Mouse (Mus musculus) MEL (cell line): Measurements from ENCODE around the gene Zfp455. TPM values are rescaled to one million over a fixed set of nuclear protein-coding genes. Genes with fewer than 3 reads are reported as not detected.

Experiments
- DNase-seq: peaks from one replicate; pipeline ENCODE4 v3.0.0; 2011; ENCODE audit warnings: low read depth, low spot score
- H3K27ac ChIP-seq: 2 replicates; pipeline ENCODE4 v1.5.1; 2012; ENCODE audit warnings: low read depth, mild to moderate bottlenecking, control low read depth, low read length, moderate library complexity; ENCODE audit not compliant: control insufficient read depth
- H3K27me3 ChIP-seq, 2 experiments: fragments of 150-350 bp in 1 of 2; sonication (generic) in 1 of 2; 2 replicates each; pipeline ENCODE4 v1.6.1; 2012; ENCODE audit warnings: low read length in 2 of 2, mild to moderate bottlenecking in 2 of 2, improper control_type of control experiment in 1 of 2, moderate library complexity in 1 of 2; ENCODE audit not compliant: insufficient read depth in 2 of 2, control insufficient read depth in 1 of 2
- H3K36me3 ChIP-seq, 2 experiments: 2 replicates each; pipeline ENCODE4 v1.6.1; 2012 to 2014; ENCODE audit warnings: low read length in 2 of 2, improper control_type of control experiment in 1 of 2, inconsistent platforms in 1 of 2, mild to moderate bottlenecking in 1 of 2; ENCODE audit not compliant: insufficient read depth in 2 of 2, control insufficient read depth in 1 of 2
- H3K4me1 ChIP-seq, 2 experiments: fragments of 150-350 bp in 1 of 2; sonication (generic) in 1 of 2; 2 replicates each; pipeline ENCODE4 v1.6.1; 2012; ENCODE audit warnings: low read length in 2 of 2, improper control_type of control experiment in 1 of 2, mild to moderate bottlenecking in 1 of 2; ENCODE audit not compliant: insufficient read depth in 2 of 2, control insufficient read depth in 1 of 2
- H3K4me3 ChIP-seq, 2 experiments: fragments of 150-350 bp in 1 of 2; sonication (generic) in 1 of 2; 2 replicates each; pipeline ENCODE4 v1.5.1; 2012; ENCODE audit warnings: low read depth in 2 of 2, low read length in 2 of 2, mild to moderate bottlenecking in 2 of 2, moderate library complexity in 2 of 2, control low read depth in 1 of 2, improper control_type of control experiment in 1 of 2; ENCODE audit not compliant: control insufficient read depth in 1 of 2, insufficient read depth in 1 of 2
- H3K79me2 ChIP-seq: 2 replicates; pipeline ENCODE4 v1.6.1; 2012; ENCODE audit warnings: mild to moderate bottlenecking, low read length, moderate library complexity; ENCODE audit not compliant: control insufficient read depth, poor library complexity, insufficient read depth
- H3K9ac ChIP-seq: 2 replicates; pipeline ENCODE4 v1.6.1; 2012; ENCODE audit warnings: low read depth, mild to moderate bottlenecking, control low read depth, low read length, moderate library complexity; ENCODE audit not compliant: control insufficient read depth, poor library complexity, severe bottlenecking
- H3K9me3 ChIP-seq: fragments of 150-350 bp; sonication (generic); replicated peaks from 2 replicates; pipeline ENCODE4 v1.6.1; 2012; ENCODE audit warnings: mild to moderate bottlenecking, low read length, improper control_type of control experiment, moderate library complexity; ENCODE audit not compliant: insufficient read depth
- CTCF ChIP-seq, 3 experiments: IDR thresholded peaks in 2 of 3; conservative IDR thresholded peaks in 1 of 3; 2 replicates each; pipeline ENCODE4 v1.5.1; 2011 to 2012; ENCODE audit warnings: low read length in 3 of 3, low read depth in 2 of 3, mild to moderate bottlenecking in 2 of 3, improper control_type of control experiment in 1 of 3, inconsistent platforms in 1 of 3, mixed read lengths in 1 of 3, moderate library complexity in 1 of 3; ENCODE audit not compliant: control insufficient read depth in 1 of 3, insufficient read depth in 1 of 3, poor library complexity in 1 of 3, severe bottlenecking in 1 of 3
- ELF1 ChIP-seq: IDR thresholded peaks from 2 replicates; pipeline ENCODE4 v1.6.1; 2014; ENCODE audit warnings: low read depth, mild to moderate bottlenecking, inconsistent platforms, low read length, improper control_type of control experiment, moderate library complexity
- ETS1 ChIP-seq: IDR thresholded peaks from 2 replicates; pipeline ENCODE4 v1.6.1; 2012; ENCODE audit warnings: low read depth, mild to moderate bottlenecking, inconsistent platforms, low read length, improper control_type of control experiment, moderate library complexity
- GATA1 ChIP-seq: IDR thresholded peaks from 2 replicates; pipeline ENCODE4 v1.6.1; 2011; ENCODE audit warnings: low read depth, low read length, improper control_type of control experiment
- MAX ChIP-seq: IDR thresholded peaks from 2 replicates; pipeline ENCODE4 v1.6.1; 2011; ENCODE audit warnings: low read length, improper control_type of control experiment
- MEF2A ChIP-seq: IDR thresholded peaks from 2 replicates; pipeline ENCODE4 v1.6.1; 2014; ENCODE audit warnings: low read depth, mild to moderate bottlenecking, inconsistent platforms, low read length, improper control_type of control experiment; ENCODE audit not compliant: poor library complexity, insufficient replicate concordance, severe bottlenecking; ENCODE audit errors: extremely low read depth
- MXI1 ChIP-seq: IDR thresholded peaks from 2 replicates; pipeline ENCODE4 v1.6.1; 2011; ENCODE audit warnings: mild to moderate bottlenecking, low read depth, low read length, improper control_type of control experiment
- NELFE ChIP-seq: IDR thresholded peaks from 2 replicates; pipeline ENCODE4 v1.6.1; 2011; ENCODE audit warnings: low read depth, low read length, improper control_type of control experiment
- NRF1 ChIP-seq: IDR thresholded peaks from 2 replicates; pipeline ENCODE4 v1.6.1; 2014; ENCODE audit warnings: low read depth, mild to moderate bottlenecking, inconsistent platforms, low read length, improper control_type of control experiment, moderate library complexity; ENCODE audit not compliant: poor library complexity, insufficient read depth, severe bottlenecking
- POLR2AphosphoS2 ChIP-seq: IDR thresholded peaks from 2 replicates; pipeline ENCODE4 v1.6.1; 2011; ENCODE audit warnings: low read length, improper control_type of control experiment
- POLR2AphosphoS5 ChIP-seq: IDR thresholded peaks from 2 replicates; pipeline ENCODE4 v1.6.1; 2012; ENCODE audit warnings: low read depth, borderline replicate concordance, mild to moderate bottlenecking, inconsistent platforms, low read length, moderate library complexity, mixed read lengths
- SMC3 ChIP-seq: IDR thresholded peaks from 2 replicates; pipeline ENCODE4 v1.6.1; 2011; ENCODE audit warnings: low read depth, low read length, improper control_type of control experiment
- ZKSCAN1 ChIP-seq: IDR thresholded peaks from 2 replicates; pipeline ENCODE4 v1.6.1; 2012; ENCODE audit warnings: low read depth, mild to moderate bottlenecking, inconsistent platforms, low read length, improper control_type of control experiment, moderate library complexity
- ZMIZ1 ChIP-seq: IDR thresholded peaks from 2 replicates; pipeline ENCODE4 v1.6.1; 2012; ENCODE audit warnings: low read depth, mild to moderate bottlenecking, inconsistent platforms, low read length, improper control_type of control experiment, moderate library complexity
- polyA plus RNA-seq, 2 experiments: library from polyadenylated mRNA; stranded (reverse) in 1 of 2; unstranded in 1 of 2; fragments of >175 nt in 1 of 2; fragments of >200 nt in 1 of 2; gene quantifications; 2 replicates each; pipeline versions ENCODE4 v1.2.1 to v1.2.4; 2012; ENCODE audit warnings: low replicate concordance in 2 of 2, low read depth in 1 of 2; ENCODE audit not compliant: insufficient read length in 2 of 2, insufficient read depth in 1 of 2, missing spikeins in 1 of 2
- total RNA-seq: library from RNA; depleted of rRNA; stranded (reverse); fragments of 300-350 nt; gene quantifications from 2 replicates; pipeline ENCODE4 v1.2.3, GENCODE M21; 2012; rRNA removed

Zfp455 gene
- total and polyA plus RNA-seq, 3 experiments: 0.38 to 0.46 TPM; not detected in 1

DNA sequence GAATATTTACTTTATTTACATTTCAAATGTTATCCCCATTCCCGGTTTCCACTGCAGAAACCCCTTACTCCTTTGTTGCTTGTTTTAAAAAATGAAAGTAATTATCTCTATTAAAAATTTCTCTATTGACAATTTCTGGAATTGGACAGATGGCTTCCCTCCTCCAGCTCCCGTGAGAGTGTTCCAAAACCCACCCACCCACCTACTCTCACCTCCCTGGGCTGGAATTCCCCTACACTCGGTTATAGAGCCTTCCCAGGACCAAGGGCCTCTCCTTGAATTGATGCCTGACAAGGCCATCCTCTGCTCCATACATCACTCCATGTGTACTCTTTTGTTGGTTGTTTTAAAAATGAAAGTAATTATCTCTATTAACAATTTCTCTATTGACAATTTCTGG lies 7.3 kb downstream of the Zfp455 start:
- H3K27ac ChIP-seq: no peak overlapping the region
- H3K27me3 ChIP-seq: no peaks in the 10 kb centered on the region
- DNase-seq: no peak
- H3K9ac ChIP-seq: no peak overlapping the region
- no peaks in the 10 kb centered on the region for H3K9me3 ChIP-seq
- no peaks in the 10 kb centered on the region for H3K79me2 ChIP-seq
- no peaks in the 10 kb centered on the region for H3K4me1 ChIP-seq
- H3K4me3 ChIP-seq: no peak overlapping the region
- TF ChIP-seq MEF2A (no peak), ELF1 (no peak), POLR2AphosphoS5 (no peak), SMC3 (no peak), POLR2AphosphoS2 (no peak), ZKSCAN1 (no peak), MXI1 (no peak), NRF1 (no peak), ZMIZ1 (no peak), NELFE (no peak), GATA1 (no peak), MAX (no peak), ETS1 (no peak)
- H3K36me3 ChIP-seq: no peaks in the 10 kb centered on the region

DNA sequence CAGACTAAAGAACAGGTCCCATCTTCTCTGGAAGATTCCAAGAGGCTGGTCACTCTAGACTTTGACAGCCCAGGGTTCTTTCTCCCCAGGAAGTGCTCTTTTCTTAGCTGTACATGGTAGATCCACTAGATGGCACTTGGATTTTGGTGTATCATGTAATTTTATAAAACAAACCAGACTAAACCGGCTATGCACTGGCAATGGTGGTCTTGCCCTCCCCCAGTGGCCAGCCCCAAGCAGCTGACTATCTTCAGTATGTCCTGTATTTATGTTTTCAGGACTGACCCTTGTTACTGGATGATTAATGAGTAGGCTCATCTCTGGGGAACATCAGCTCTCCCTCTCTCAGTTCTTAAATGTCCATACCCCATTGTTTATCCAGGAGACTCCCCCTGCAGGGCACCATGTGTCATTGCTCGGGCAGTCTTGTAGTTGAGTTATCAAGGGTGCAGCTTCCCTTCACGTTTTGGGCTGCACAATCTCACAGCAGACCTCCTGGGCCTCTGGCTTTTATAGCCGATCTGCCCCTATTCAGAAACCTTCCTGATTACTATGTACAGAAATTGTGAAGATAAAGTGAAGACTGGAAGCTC lies 19.8 kb downstream of the Zfp455 start:
- Histone ChIP-seq H3K27me3 (no peaks in the 10 kb centered on the region), H3K36me3 (no peaks in the 10 kb centered on the region), H3K79me2 (no peaks in the 10 kb centered on the region), H3K27ac (no peak overlapping the region), H3K9ac (no peak overlapping the region), H3K9me3 (no peaks in the 10 kb centered on the region), H3K4me3 (no peak overlapping the region), H3K4me1 (no peaks in the 10 kb centered on the region)
- peak; percentile 26 for DNase-seq
- TF ChIP-seq GATA1 (no peak), MAX (no peak), CTCF (IDR thresholded peaks at IDR 0.05 in 2 of 3, conservative IDR thresholded peaks at IDR 0.05 in 1 of 3; ENCODE audit: control insufficient read depth in 1 of 3, insufficient read depth in 1 of 3, low read depth in 2 of 3, low read length in 3 of 3, poor library complexity in 1 of 3, severe bottlenecking in 1 of 3) (peak in 2 of 3 experiments; percentile 4 to 34; a peak in 3 of 6 replicates)

Other genes starting within 250 kb of the Zfp455 start
- gene Zfp712, start 133.3 kb upstream of the Zfp455 start, total RNA-seq: 0.69 and 0.85 TPM in 2 replicates
- under 1 TPM in 1 of 2 experiments, not detected in 1; 0.47 TPM for gene Zfp712, start 133.3 kb upstream of the Zfp455 start, polyA plus RNA-seq
- gene Zfp708, start 96.5 kb upstream of the Zfp455 start, total RNA-seq: 0.81 and 1.0 TPM in 2 replicates
- gene Zfp708, start 96.5 kb upstream of the Zfp455 start, polyA plus RNA-seq: under 1 TPM in 1 of 2 experiments, not detected in 1; 0.39 TPM
- 2.2 and 2.9 TPM in 2 replicates for gene Gm28557, start 85.9 kb upstream of the Zfp455 start, total RNA-seq
- gene Gm28557, start 85.9 kb upstream of the Zfp455 start, polyA plus RNA-seq: 1 to 10 TPM in 1 of 2 experiments, not detected in 1; 2.1 TPM
- 0.19 and 0.26 TPM in 2 replicates for gene Rslcan18, start 78.2 kb upstream of the Zfp455 start, total RNA-seq
- gene Rslcan18, start 78.2 kb upstream of the Zfp455 start, polyA plus RNA-seq: under 1 TPM in 1 of 2 experiments, not detected in 1; 0.11 TPM
- gene Zfp759, start 72.8 kb upstream of the Zfp455 start, total RNA-seq: 1.5 and 2.3 TPM in 2 replicates
- gene Zfp759, start 72.8 kb upstream of the Zfp455 start, polyA plus RNA-seq: 1 to 10 TPM in 1 of 2 experiments, not detected in 1; 1.5 TPM
- 0.12 TPM in 1 of 2 replicates, not detected in the other for gene Rsl1, start 21.3 kb upstream of the Zfp455 start, total RNA-seq
- not detected for gene Rsl1, start 21.3 kb upstream of the Zfp455 start, polyA plus RNA-seq
- 1.4 and 1.6 TPM in 2 replicates for gene Zfp458, start 84.0 kb downstream of the Zfp455 start, total RNA-seq
- 1 to 10 TPM in 1 of 2 experiments, not detected in 1; 1.3 TPM for gene Zfp458, start 84.0 kb downstream of the Zfp455 start, polyA plus RNA-seq
- 1.1 and 1.7 TPM in 2 replicates for gene Zfp457, start 112.0 kb downstream of the Zfp455 start, total RNA-seq
- gene Zfp457, start 112.0 kb downstream of the Zfp455 start, polyA plus RNA-seq: 1 to 10 TPM in 1 of 2 experiments, not detected in 1; 1.4 TPM
- gene Zfp595, start 138.1 kb downstream of the Zfp455 start, total RNA-seq: 3.2 and 3.9 TPM in 2 replicates
- gene Zfp595, start 138.1 kb downstream of the Zfp455 start, polyA plus RNA-seq: 1 to 10 TPM in 1 of 2 experiments, not detected in 1; 2.6 TPM
- gene Gm28044, start 166.0 kb downstream of the Zfp455 start, total RNA-seq: 2.5 and 3.6 TPM in 2 replicates
- 1 to 10 TPM in 1 of 2 experiments, not detected in 1; 1.1 TPM for gene Gm28044, start 166.0 kb downstream of the Zfp455 start, polyA plus RNA-seq
- gene Zfp953, start 166.1 kb downstream of the Zfp455 start, total RNA-seq: 0.75 and 0.81 TPM in 2 replicates
- under 1 TPM in 1 of 2 experiments, not detected in 1; 0.84 TPM for gene Zfp953, start 166.1 kb downstream of the Zfp455 start, polyA plus RNA-seq
- 0.23 and 0.65 TPM in 2 replicates for gene Gm28041, start 181.2 kb downstream of the Zfp455 start, total RNA-seq
- gene Gm28041, start 181.2 kb downstream of the Zfp455 start, polyA plus RNA-seq: under 1 TPM in 1 of 2 experiments, not detected in 1; 0.18 TPM
- 0.26 and 0.35 TPM in 2 replicates for gene Zfp456, start 181.3 kb downstream of the Zfp455 start, total RNA-seq
- under 1 TPM in 1 of 2 experiments, not detected in 1; 0.43 TPM for gene Zfp456, start 181.3 kb downstream of the Zfp455 start, polyA plus RNA-seq
- gene Zfp429, start 205.3 kb downstream of the Zfp455 start, total RNA-seq: 1.0 and 1.1 TPM in 2 replicates
- under 1 TPM in 1 of 2 experiments, not detected in 1; 0.67 TPM for gene Zfp429, start 205.3 kb downstream of the Zfp455 start, polyA plus RNA-seq
- not detected in 2 replicates for gene Zfp459, start 226.9 kb downstream of the Zfp455 start, total RNA-seq
- gene Zfp459, start 226.9 kb downstream of the Zfp455 start, polyA plus RNA-seq: not detected